Mouse (Mus musculus) kidney, embryonic 14.5 days (tissue): ENCODE results near the gene 1700034J05Rik. TPM values are rescaled to one million over a fixed set of nuclear protein-coding genes. Genes with fewer than 3 reads are reported as not detected.

Source experiments
- polyA plus RNA-seq: library from polyadenylated mRNA; unstranded; fragments of >200 nt; fragmentation: Nextera tagmentation; extraction: Ambion mirVana; gene quantifications from 2 replicates; pipeline ENCODE4 v1.2.1, GENCODE M21; 2014

The 1700034J05Rik gene
- polyA plus RNA-seq, 1 experiment from 2014 or later = 0.45 TPM

Other genes with a start within 250 kb of the 1700034J05Rik start
- 9.9 and 17.2 TPM in 2 replicates for gene Stk38l, start 229.4 kb downstream of the 1700034J05Rik start, polyA plus RNA-seq
- gene Arntl2, start 158.4 kb downstream of the 1700034J05Rik start, polyA plus RNA-seq = 2.3 and 3.9 TPM in 2 replicates
- gene Smco2, start 104.3 kb downstream of the 1700034J05Rik start, polyA plus RNA-seq = not detected in 2 replicates
- 34.7 and 80.1 TPM in 2 replicates for gene Ppfibp1, start 65.9 kb downstream of the 1700034J05Rik start, polyA plus RNA-seq
- 1.6 and 1.7 TPM in 2 replicates for gene Rep15, start 78.2 kb upstream of the 1700034J05Rik start, polyA plus RNA-seq
- 135 and 153 TPM in 2 replicates for gene Mrps35, start 88.3 kb upstream of the 1700034J05Rik start, polyA plus RNA-seq
- gene Mansc4, start 132.6 kb upstream of the 1700034J05Rik start, polyA plus RNA-seq = 4.7 and 6.1 TPM in 2 replicates
- 3.4 and 7.2 TPM in 2 replicates for gene Klhl42, start 137.0 kb upstream of the 1700034J05Rik start, polyA plus RNA-seq